Mouse (Mus musculus) kidney, postnatal 0 days (tissue): ENCODE results near the gene Cdc37l1. TPM values are rescaled to one million over a fixed set of nuclear protein-coding genes. Genes with fewer than 3 reads are reported as not detected.
A peak's percentile ranks its signal among the peaks of the same experiment; 100 is the strongest.

Source experiments
- ATAC-seq: fragments of 200-750 bp; cut with Nextera tagmentation; replicated peaks from 2 replicates; pipeline ENCODE4 v1.8.0; 2017; ENCODE audit warnings: low read depth, moderate number of reproducible peaks, moderate TSS enrichment, moderate library complexity; ENCODE audit not compliant: low FRiP score
- DNase-seq: peaks from one replicate; pipeline ENCODE4 v3.0.0-alpha.2; 2016; ENCODE audit warnings: low spot score
- H3K27ac ChIP-seq: fragments of 300-500 bp; sonication (generic); 2 replicates; pipeline ENCODE4 v1.5.1; 2014; ENCODE audit warnings: mild to moderate bottlenecking
- H3K27me3 ChIP-seq: fragments of 300-500 bp; sonication (generic); 2 replicates; pipeline ENCODE4 v1.6.1; 2014; ENCODE audit warnings: low read length, mixed read lengths; ENCODE audit not compliant: insufficient read depth
- H3K36me3 ChIP-seq: fragments of 300-500 bp; sonication (generic); 2 replicates; pipeline ENCODE4 v1.6.1; 2014; ENCODE audit warnings: low read length, mixed read lengths; ENCODE audit not compliant: insufficient read depth
- H3K4me1 ChIP-seq: fragments of 300-500 bp; sonication (generic); replicated peaks from 2 replicates; pipeline ENCODE4 v1.6.1; 2014; ENCODE audit warnings: antibody characterized with exemption, low read length, mixed read lengths; ENCODE audit not compliant: insufficient read depth
- H3K4me2 ChIP-seq: fragments of 300-500 bp; sonication (generic); 2 replicates; pipeline ENCODE4 v1.6.1; 2014; ENCODE audit warnings: mild to moderate bottlenecking, low read length, moderate library complexity, mixed read lengths
- H3K4me3 ChIP-seq: fragments of 300-500 bp; sonication (generic); replicated peaks from 2 replicates; pipeline ENCODE4 v1.5.1; 2014; ENCODE audit warnings: low read depth, low read length
- H3K9ac ChIP-seq: fragments of 300-500 bp; sonication (generic); 2 replicates; pipeline ENCODE4 v1.6.1; 2014; ENCODE audit warnings: low read depth, low read length
- H3K9me3 ChIP-seq: fragments of 300-500 bp; sonication (generic); replicated peaks from 2 replicates; pipeline ENCODE4 v1.6.1; 2016; ENCODE audit warnings: low read length, inconsistent platforms, mixed read lengths
- CTCF ChIP-seq: IDR thresholded peaks from 2 replicates; pipeline ENCODE4 v1.5.1; 2016; ENCODE audit warnings: antibody characterized with exemption, low read depth, mild to moderate bottlenecking, moderate library complexity
- WGBS: fragments of 180-500 bp; shearing (Covaris S2); extraction: QIAGEN DNeasy Blood & Tissue Kit; methylation state at CpG from one replicate; pipeline ENCODE4 v1.1.7; 2014; 5-methylcytosine and 5-hydroxymethylcytosine counted together
- polyA plus RNA-seq: library from polyadenylated mRNA; unstranded; fragments of >200 nt; fragmentation: Nextera tagmentation; extraction: Ambion mirVana; gene quantifications from 2 replicates; pipeline ENCODE4 v1.2.1, GENCODE M21; 2015

Gene Cdc37l1
- polyA plus RNA-seq, 1 experiment from 2014 or later = 28.2 TPM

DNA sequence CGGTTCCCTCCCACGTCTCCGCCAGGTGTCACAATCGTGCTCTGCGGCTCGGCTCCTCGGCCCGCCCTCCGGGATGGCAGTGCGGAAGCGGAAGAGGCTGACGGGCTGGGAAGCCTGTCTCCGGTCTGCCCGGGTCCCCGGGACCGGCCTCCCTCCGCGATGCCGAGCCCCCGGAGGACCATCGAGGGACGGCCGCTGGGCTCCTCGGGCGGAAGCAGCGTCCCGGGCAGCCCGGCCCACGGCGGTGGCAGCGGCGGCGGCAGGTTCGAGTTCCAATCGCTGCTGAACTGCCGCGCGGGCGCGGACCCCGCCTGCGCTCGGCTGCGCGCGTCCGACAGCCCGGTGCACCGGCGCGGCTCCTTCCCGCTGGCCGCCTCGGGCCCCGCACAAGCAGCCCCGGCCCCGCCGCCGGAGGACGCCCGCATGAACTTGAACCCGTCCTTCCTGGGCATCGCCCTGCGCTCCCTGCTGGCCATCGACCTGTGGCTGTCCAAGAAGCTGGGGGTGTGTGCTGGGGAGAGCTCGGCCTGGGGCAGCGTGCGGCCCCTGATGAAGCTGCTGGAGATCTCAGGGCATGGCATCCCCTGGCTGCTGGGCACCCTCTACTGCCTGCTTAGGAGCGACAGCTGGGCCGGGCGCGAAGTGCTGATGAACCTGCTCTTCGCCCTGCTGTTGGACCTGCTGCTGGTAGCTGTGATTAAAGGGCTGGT, 26.2 kb upstream of the Cdc37l1 start, which contains the start of gene Plpp6:
Gene Plpp6 (plus strand): TSS at position 112 of the 710 bp plus-strand sequence.
- DNase-seq (peak; percentile 86), ATAC-seq (peak; percentile 82)
- Histone ChIP-seq H3K36me3 (no peaks in the 10 kb centered on the region), H3K4me3 (peak within 1 kb of the TSS; percentile 87), H3K4me2 (peak within 1 kb of the TSS; percentile 91), H3K27ac (peak within 1 kb of the TSS; percentile 87), H3K4me1 (peaks cover 9% of the 10 kb centered on the region), H3K27me3 (no peaks in the 10 kb centered on the region), H3K9ac (peak within 1 kb of the TSS; percentile 84), H3K9me3 (no peaks in the 10 kb centered on the region)
- peak; percentile 65 for TF ChIP-seq CTCF
- under 1% methylated on average over 73 of the region's 73 CpGs for WGBS

DNA sequence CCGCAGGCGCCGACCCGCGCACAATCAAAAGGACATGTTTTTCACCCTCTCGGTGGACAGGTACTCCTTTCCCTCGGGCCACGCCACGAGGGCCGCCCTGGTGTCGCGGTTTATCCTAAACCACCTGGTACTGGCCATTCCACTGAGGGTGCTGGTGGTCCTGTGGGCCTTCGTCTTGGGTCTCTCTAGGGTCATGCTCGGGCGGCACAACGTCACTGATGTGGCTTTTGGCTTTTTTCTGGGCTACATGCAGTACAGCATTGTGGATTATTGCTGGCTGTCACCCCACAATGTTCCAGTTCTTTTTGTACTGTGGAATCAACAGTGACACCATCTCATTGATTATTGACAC, 25.6 kb upstream of the Cdc37l1 start:
- peak; percentile 54; the same call in 1 of the 2 replicates for ATAC-seq

DNA sequence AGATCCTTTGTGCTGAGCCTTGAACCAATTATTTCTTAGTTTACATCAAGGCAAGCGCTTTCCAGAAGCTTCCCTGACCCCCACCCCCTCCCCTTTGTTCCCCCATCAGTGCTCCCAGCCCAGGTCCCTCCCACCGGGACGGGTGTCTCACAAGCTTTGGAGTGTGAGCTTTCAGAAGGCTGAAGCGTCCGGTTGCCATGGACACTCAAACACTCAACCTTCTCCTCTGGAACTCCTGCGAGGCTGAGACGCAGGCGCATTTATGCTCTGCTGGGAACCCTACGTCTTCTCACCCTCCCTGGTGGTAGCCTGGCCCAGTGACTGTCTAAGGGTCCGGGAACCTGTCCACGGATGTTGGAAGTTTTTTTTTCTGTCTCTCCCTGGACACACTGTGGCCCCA, 22.5 kb upstream of the Cdc37l1 start, which contains the start of gene 4430402I18Rik:
Gene 4430402I18Rik (minus strand): TSS at position 149 of the 400 bp plus-strand sequence.
- no peak for TF ChIP-seq CTCF
- 14% methylated on average over 11 of the region's 11 CpGs for WGBS
- H3K4me2 ChIP-seq = no peak within 1 kb of the TSS

More for the DNA sequence above, 25.6 kb upstream of the Cdc37l1 start:
- TF ChIP-seq CTCF = no peak
- WGBS = 12% methylated on average over 16 of the region's 16 CpGs
- Histone ChIP-seq H3K9ac (peak overlapping the region; percentile 84), H3K9me3 (no peaks in the 10 kb centered on the region), H3K36me3 (no peaks in the 10 kb centered on the region), H3K4me1 (peaks cover 9% of the 10 kb centered on the region), H3K4me2 (peak overlapping the region; percentile 91), H3K27ac (0 out of 2 replicates have a peak overlapping the region, but pooled peaks have one; percentile 87), H3K27me3 (no peaks in the 10 kb centered on the region), H3K4me3 (peak overlapping the region; percentile 87)
- DNase-seq = no peak

DNA sequence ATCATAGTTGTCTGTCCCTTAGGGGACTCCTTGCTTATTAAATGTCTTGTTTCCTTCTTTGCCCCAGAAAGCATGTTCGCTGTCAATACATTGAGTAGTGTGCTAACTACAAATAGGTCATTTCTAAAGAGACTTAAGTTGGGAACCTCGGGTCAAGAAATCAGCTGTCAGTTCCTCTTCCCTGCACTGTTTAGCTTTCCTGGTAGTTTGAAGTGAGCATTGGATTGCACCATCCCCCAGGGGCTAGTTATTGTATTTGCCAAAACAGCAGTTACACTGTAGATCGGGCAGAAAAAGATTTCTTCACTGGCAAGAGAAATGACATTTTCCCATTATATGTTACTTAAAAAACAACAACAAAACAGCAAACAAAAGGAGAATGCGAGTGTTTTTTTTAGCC, 22.0 kb upstream of the Cdc37l1 start:
- DNase-seq = no peak
- TF ChIP-seq CTCF = no peak
- ATAC-seq = no peak
- Histone ChIP-seq H3K36me3 (no peaks in the 10 kb centered on the region), H3K27me3 (no peaks in the 10 kb centered on the region), H3K9ac (no peak overlapping the region), H3K4me1 (peaks cover 9% of the 10 kb centered on the region), H3K4me2 (no peak overlapping the region), H3K4me3 (no peak overlapping the region), H3K9me3 (no peaks in the 10 kb centered on the region), H3K27ac (no peak overlapping the region)
- 69% methylated on average over 4 of the region's 4 CpGs for WGBS

More for the DNA sequence above, 22.5 kb upstream of the Cdc37l1 start, which contains the start of gene 4430402I18Rik:
- DNase-seq = peak; percentile 35
- no peak within 1 kb of the TSS for H3K27ac ChIP-seq
- H3K9ac ChIP-seq = no peak within 1 kb of the TSS
- H3K27me3 ChIP-seq = no peaks in the 10 kb centered on the region
- H3K9me3 ChIP-seq = no peaks in the 10 kb centered on the region
- no peak within 1 kb of the TSS for H3K4me3 ChIP-seq
- H3K36me3 ChIP-seq = no peaks in the 10 kb centered on the region
- H3K4me1 ChIP-seq = peaks cover 9% of the 10 kb centered on the region
- no peak for ATAC-seq

DNA sequence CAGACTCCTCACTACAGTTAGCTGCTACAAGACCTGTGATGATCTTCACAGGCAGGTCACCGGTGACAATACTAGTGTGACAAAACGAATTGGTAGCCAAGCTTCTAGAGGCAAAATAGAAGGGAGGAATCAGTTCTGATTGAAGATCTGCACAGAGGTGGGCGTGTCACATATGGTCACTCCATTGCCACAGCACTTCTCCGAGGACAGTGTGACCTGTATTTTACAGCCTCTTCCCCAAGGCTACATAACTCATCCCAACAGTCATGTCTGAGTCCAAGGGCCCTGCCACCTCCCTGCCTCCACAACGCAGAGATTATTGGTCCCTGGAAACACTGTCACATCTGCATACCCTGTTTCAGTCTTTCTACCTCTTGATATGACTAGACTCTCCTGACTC, 20.9 kb upstream of the Cdc37l1 start:
- ATAC-seq (no peak), DNase-seq (no peak)
- no peak overlapping the region for H3K9ac ChIP-seq
- no peaks in the 10 kb centered on the region for H3K36me3 ChIP-seq
- no peaks in the 10 kb centered on the region for H3K9me3 ChIP-seq
- H3K4me2 ChIP-seq = no peak overlapping the region
- H3K27ac ChIP-seq = no peak overlapping the region
- WGBS = 76% methylated on average over 5 of the region's 5 CpGs
- TF ChIP-seq CTCF = no peak
- peaks cover 8% of the 10 kb centered on the region for H3K4me1 ChIP-seq
- no peaks in the 10 kb centered on the region for H3K27me3 ChIP-seq
- H3K4me3 ChIP-seq = no peak overlapping the region

DNA sequence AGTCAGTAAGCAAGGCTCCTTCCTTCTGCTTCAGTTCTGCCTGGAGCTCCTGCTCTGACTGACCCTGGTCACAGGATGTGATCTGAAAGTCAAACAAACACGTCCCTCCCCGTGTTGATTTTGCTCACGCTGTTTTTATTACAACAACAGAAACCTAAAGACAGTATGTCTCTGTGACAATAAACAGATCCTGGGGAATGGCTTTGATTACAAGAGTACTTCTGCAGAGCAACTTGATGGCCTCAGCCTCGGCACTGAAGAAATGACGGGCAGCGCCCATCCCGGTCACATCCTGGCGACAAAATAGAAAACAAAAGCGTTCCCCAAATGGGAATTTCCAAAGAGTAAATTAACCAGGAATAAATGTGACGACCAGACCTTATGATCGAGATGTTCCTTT, 19.9 kb upstream of the Cdc37l1 start:
- 41% methylated on average over 11 of the region's 11 CpGs for WGBS
- Histone ChIP-seq H3K27ac (no peak overlapping the region), H3K9me3 (no peaks in the 10 kb centered on the region), H3K27me3 (no peaks in the 10 kb centered on the region), H3K4me3 (no peak overlapping the region), H3K9ac (no peak overlapping the region), H3K4me2 (no peak overlapping the region), H3K4me1 (no peaks in the 10 kb centered on the region; the same call in 1 of the 2 replicates), H3K36me3 (no peaks in the 10 kb centered on the region)
- DNase-seq = no peak
- no peak for TF ChIP-seq CTCF
- no peak for ATAC-seq
